Mouse (Mus musculus): Measurements from ENCODE around the gene Samd8.

GRCm38 (mm10) chr14:21838336-21839017 lies 88.1 kb downstream of the Samd8 start:
- TF ChIP-seq CTCF (IDR thresholded peaks at IDR 0.05; ENCODE audit: low read depth, low read length) (no peak), POLR2A (IDR thresholded peaks at IDR 0.05; ENCODE audit: extremely low read depth, insufficient read depth, low read length) (no peak)
